Comparison of ENCODE assay signal across 24 mouse cellular contexts in genomic region chr2:128473997-128474396, GRCm38 (mm10).
DNase-seq lines count a peak whose midpoint lies in the region; ATAC-seq and TF ChIP-seq lines count a peak whose summit lies in the region.
"Had no signal": no experiment of that assay in that cellular context is flagged by ENCODE, and none has a peak within 500 bp of the region (broad histone marks: within the 10 kb centered on the region; RNA-seq: fewer than 3 reads in every experiment).

No protein-coding gene starts in this region.

- H3K27me3 ChIP-seq in heart, adult 2 months (ENCODE audit: control insufficient read depth, insufficient read depth, low read length), result no peaks in the 10 kb centered on the region
- H3K27me3 ChIP-seq in liver, adult 2 months (ENCODE audit: control insufficient read depth, insufficient read depth, low read length), result no peaks in the 10 kb centered on the region
- no peaks in the 10 kb centered on the region for H3K27me3 ChIP-seq in liver, postnatal 0 days (ENCODE audit: insufficient read depth, low read length)
- H3K27me3 ChIP-seq in lung, embryonic 16.5 days (ENCODE audit: control insufficient read depth, insufficient read depth, low read depth, low read length), result no peaks in the 10 kb centered on the region
- H3K27me3 ChIP-seq: embryonic facial prominence, embryonic 12.5 days; forebrain, embryonic 15.5 days; heart, embryonic 13.5 days; hindbrain, embryonic 13.5 days had no signal

- H3K79me2 ChIP-seq in heart, adult 2 months (replicated peaks; ENCODE audit: control insufficient read depth, insufficient read depth, low read length), result no peaks in the 10 kb centered on the region
- H3K79me2 ChIP-seq in liver, adult 2 months (ENCODE audit: control insufficient read depth, insufficient read depth, low read length), result no peaks in the 10 kb centered on the region

- no peak for ATAC-seq in liver, postnatal 0 days
- ATAC-seq in lung, embryonic 16.5 days (ENCODE audit: low read depth), result peak; percentile 50; the same call in 1 of the 2 replicates
- ATAC-seq: activated CD4-positive, CD25-positive, alpha-beta regulatory T cell, adult 4 months; CD4-positive, CD25-positive, alpha-beta regulatory T cell, adult 4 months; forebrain, embryonic 15.5 days; hindbrain, embryonic 16.5 days; inflammation-experienced regulatory T-cells, adult 6 months had no signal

- intact Hi-C loops in heart, adult 2 months (cut with DNase I), result loop anchor here (5.0 kb wide), 1 partner anchor 47 kb away; no protein-coding TSS in a partner anchor
- intact Hi-C loops in heart, postnatal 10 days (cut with DNase I), result no loop called here

- 64% methylated on average over 7 of the region's 7 CpGs for WGBS in heart, adult 2 months
- WGBS in liver, adult 2 months, result 39% methylated on average over 7 of the region's 7 CpGs
- 77% methylated on average over 7 of the region's 7 CpGs for WGBS in liver, postnatal 0 days (ENCODE audit: insufficient replicate concordance)
- 33% methylated on average over 7 of the region's 7 CpGs for WGBS in lung, embryonic 16.5 days

- no peak overlapping the region for H3K9ac ChIP-seq in heart, adult 2 months (ENCODE audit: low read depth, low read length)
- H3K9ac ChIP-seq in liver, adult 2 months (ENCODE audit: low read depth, low read length), result no peak overlapping the region
- H3K9ac ChIP-seq in liver, postnatal 0 days (replicated peaks), result no peak overlapping the region
- no peak overlapping the region for H3K9ac ChIP-seq in lung, embryonic 16.5 days (ENCODE audit: low read length)
- H3K9ac ChIP-seq: embryonic facial prominence, embryonic 12.5 days; forebrain, embryonic 15.5 days; heart, embryonic 13.5 days; hindbrain, embryonic 13.5 days had no signal

- H3K4me1 ChIP-seq in heart, adult 2 months (ENCODE audit: control insufficient read depth, insufficient read depth, low read length), result peaks cover 2% of the 10 kb centered on the region
- peaks cover 10% of the 10 kb centered on the region for H3K4me1 ChIP-seq in liver, adult 2 months (ENCODE audit: control insufficient read depth, insufficient read depth, low read length)
- H3K4me1 ChIP-seq in liver, postnatal 0 days (ENCODE audit: insufficient read depth), result 0 out of 2 replicates have a peak, but pooled peaks cover 7% of the 10 kb centered on the region
- peaks cover 9% of the 10 kb centered on the region for H3K4me1 ChIP-seq in lung, embryonic 16.5 days (replicated peaks; ENCODE audit: control insufficient read depth, insufficient read depth, low read length)
- H3K4me1 ChIP-seq: forebrain, embryonic 15.5 days; heart, embryonic 13.5 days; hindbrain, embryonic 13.5 days had no signal

- peak overlapping the region; percentile 9; the same call in 1 of the 2 replicates for H3K27ac ChIP-seq in heart, adult 2 months
- H3K27ac ChIP-seq in liver, adult 2 months (replicated peaks; ENCODE audit: insufficient read depth, low read depth, low read length), result no peak overlapping the region
- no peak overlapping the region for H3K27ac ChIP-seq in liver, postnatal 0 days (ENCODE audit: low read depth)
- peak overlapping the region; percentile 67 for H3K27ac ChIP-seq in lung, embryonic 16.5 days (ENCODE audit: low read length)
- H3K27ac ChIP-seq: embryonic facial prominence, embryonic 12.5 days; forebrain, embryonic 10.5 days; forebrain, embryonic 15.5 days; heart, embryonic 10.5 days; heart, embryonic 13.5 days; hindbrain, embryonic 13.5 days had no signal

- H3K4me3 ChIP-seq in heart, adult 2 months, result no peak overlapping the region
- H3K4me3 ChIP-seq in liver, adult 2 months (ENCODE audit: insufficient read depth, low read depth, low read length), result no peak overlapping the region
- no peak overlapping the region for H3K4me3 ChIP-seq in liver, postnatal 0 days (ENCODE audit: low read depth, low read length)
- no peak overlapping the region for H3K4me3 ChIP-seq in lung, embryonic 16.5 days (ENCODE audit: low read length)
- H3K4me3 ChIP-seq: embryonic facial prominence, embryonic 12.5 days; erythroblast, embryonic 14.5 days; forebrain, embryonic 10.5 days; forebrain, embryonic 15.5 days; heart, embryonic 10.5 days; heart, embryonic 13.5 days; hindbrain, embryonic 13.5 days had no signal

- H3K4me2 ChIP-seq in liver, postnatal 0 days (ENCODE audit: low read depth, low read length), result no peak overlapping the region
- no peak overlapping the region for H3K4me2 ChIP-seq in lung, embryonic 16.5 days (ENCODE audit: low read depth, low read length)
- H3K4me2 ChIP-seq: embryonic facial prominence, embryonic 12.5 days; forebrain, embryonic 15.5 days; heart, embryonic 13.5 days; hindbrain, embryonic 13.5 days had no signal

- no peaks in the 10 kb centered on the region for H3K9me3 ChIP-seq in liver, postnatal 0 days (ENCODE audit: low read length)
- no peaks in the 10 kb centered on the region for H3K9me3 ChIP-seq in lung, embryonic 16.5 days (ENCODE audit: control insufficient read depth, low read length)
- H3K9me3 ChIP-seq: embryonic facial prominence, embryonic 12.5 days; forebrain, embryonic 10.5 days; forebrain, embryonic 15.5 days; heart, embryonic 10.5 days; heart, embryonic 13.5 days; hindbrain, embryonic 13.5 days had no signal

- no peak for TF ChIP-seq CTCF in heart, adult 2 months (IDR thresholded peaks at IDR 0.05)
- no peak for TF ChIP-seq CTCF in liver, adult 2 months (IDR thresholded peaks at IDR 0.05; ENCODE audit: low read depth, low read length)
- no peak for TF ChIP-seq CTCF in liver, postnatal 0 days (IDR thresholded peaks at IDR 0.05; ENCODE audit: low read depth)

- no peak for TF ChIP-seq POLR2A in heart, adult 2 months (IDR thresholded peaks at IDR 0.05; ENCODE audit: insufficient read depth, low read depth, low read length)
- TF ChIP-seq POLR2A in liver, adult 2 months (IDR thresholded peaks at IDR 0.05; ENCODE audit: extremely low read depth, insufficient read depth, low read length), result no peak

- no peak for DNase-seq in heart, adult 2 months
- no peak for DNase-seq in heart, postnatal 10 days
- DNase-seq in liver, adult 2 months (ENCODE audit: extremely low read depth, low read depth, low spot score), result peak; percentile 52
- no peak for DNase-seq in liver, postnatal 0 days
- no peak for DNase-seq in lung, postnatal 14 days
- peak; percentile 68 for DNase-seq in fibroblast of lung, adult 2 months (ENCODE audit: low read depth)
- DNase-seq in layer of hippocampus, adult 9-10 months (ENCODE audit: low spot score), result no peak
- DNase-seq: adrenal gland, postnatal 10 days; cerebellum, adult 18-20 months; cerebellum, adult 9-10 months; cerebellum, postnatal 14 days; gastrocnemius, postnatal 25 days had no signal

- H3K36me3 ChIP-seq in heart, adult 2 months (ENCODE audit: control insufficient read depth, insufficient read depth, low read length), result no peaks in the 10 kb centered on the region
- H3K36me3 ChIP-seq in liver, adult 2 months (ENCODE audit: control insufficient read depth, insufficient read depth, low read length), result no peaks in the 10 kb centered on the region
- H3K36me3 ChIP-seq in liver, postnatal 0 days (replicated peaks; ENCODE audit: insufficient read depth, low read length), result no peaks in the 10 kb centered on the region
- H3K36me3 ChIP-seq in lung, embryonic 16.5 days (ENCODE audit: control insufficient read depth, insufficient read depth, low read length), result no peaks in the 10 kb centered on the region
- H3K36me3 ChIP-seq: embryonic facial prominence, embryonic 12.5 days; forebrain, embryonic 10.5 days; forebrain, embryonic 15.5 days; heart, embryonic 10.5 days; heart, embryonic 13.5 days; hindbrain, embryonic 13.5 days had no signal

- no peak for TF ChIP-seq EP300 in heart, adult 2 months (IDR thresholded peaks at IDR 0.05; ENCODE audit: insufficient read depth, low read depth, low read length)
- no peak for TF ChIP-seq EP300 in liver, postnatal 0 days (IDR thresholded peaks at IDR 0.05; ENCODE audit: low read depth)

Comparison
In these comparisons a context has a peak if more than half of its experiments do, and no peak if none do; other contexts are left out.
1. DNase-seq: peak in liver, adult 2 months (single experiment) and fibroblast of lung, adult 2 months (single experiment); none in heart, adult 2 months (0 of 2), heart, postnatal 10 days (0 of 2), liver, postnatal 0 days (single experiment), lung, postnatal 14 days (single experiment) and layer of hippocampus, adult 9-10 months (single experiment).
2. H3K27ac ChIP-seq: peak in heart, adult 2 months (single experiment) and lung, embryonic 16.5 days (single experiment); none in liver, adult 2 months (single experiment) and liver, postnatal 0 days (single experiment).